In the genomic region with DNA sequence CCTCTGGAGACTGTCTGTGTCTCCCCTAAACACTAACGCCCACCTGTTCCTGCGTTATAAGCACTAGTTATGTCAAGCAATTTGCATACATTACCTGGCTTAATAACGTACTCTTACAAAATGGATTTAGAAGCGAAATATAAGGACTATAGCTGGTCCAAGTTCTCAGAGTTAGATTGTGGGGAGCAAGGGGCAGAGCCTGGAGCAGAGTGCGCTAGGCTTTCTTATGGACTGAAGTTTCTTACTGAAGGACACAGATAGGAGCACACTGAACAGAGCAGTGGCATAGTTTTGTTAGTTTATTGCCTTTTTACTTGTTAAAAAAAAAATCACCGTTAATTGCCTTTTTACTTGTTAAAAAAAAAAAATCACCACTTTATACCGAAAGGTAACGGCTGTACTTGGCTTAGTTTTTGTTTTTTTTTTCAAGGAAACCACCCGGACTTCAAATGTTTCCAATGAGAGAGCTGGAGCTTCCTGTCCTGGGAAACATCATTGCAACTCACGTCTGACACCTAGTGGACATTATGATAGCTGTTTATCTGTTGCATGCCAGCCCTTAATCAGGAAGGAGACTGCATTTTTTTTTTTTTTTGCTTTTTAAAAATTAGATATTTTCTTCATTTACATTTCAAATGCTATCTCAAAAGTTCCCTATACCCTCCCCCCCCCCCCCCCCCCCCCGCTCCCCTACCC, we compare ENCODE assay signal across 9 mouse cellular contexts. TPM values are rescaled to one million over a fixed set of nuclear protein-coding genes. Genes with fewer than 3 reads are reported as not detected.
DNase-seq lines count a peak whose midpoint lies in the region; ATAC-seq and TF ChIP-seq lines count a peak whose summit lies in the region.
"Had no signal": no experiment of that assay in that cellular context is flagged by ENCODE, and none has a peak within 500 bp of the region (broad histone marks: within the 10 kb centered on the region; RNA-seq: fewer than 3 reads in every experiment).

No protein-coding gene starts in this region.

- TF ChIP-seq CTCF in C2C12 (IDR thresholded peaks at IDR 0.05; ENCODE audit: control insufficient read depth, insufficient read depth, insufficient read length) = peak; percentile 51
- peak; percentile 75; the same call in 1 of the 2 replicates for TF ChIP-seq CTCF in brain, embryonic 14.5 days (IDR thresholded peaks at IDR 0.05; ENCODE audit: borderline replicate concordance, extremely low read depth, insufficient read depth, insufficient read length)

- intact Hi-C loops in heart, postnatal 36 days (cut with DNase I) = loop anchor here (1.0 to 5.0 kb wide), 2 partner anchors 93 to 199 kb away; a partner anchor contains a TSS

- no peak for ATAC-seq in heart, embryonic 11.5 days (replicated peaks; ENCODE audit: insufficient number of reproducible peaks, low FRiP score, low TSS enrichment)
- no peak for ATAC-seq in limb, embryonic 15.5 days (ENCODE audit: insufficient number of reproducible peaks, low FRiP score, low TSS enrichment, low read depth)

- no peak for TF ChIP-seq POLR2A in brain, embryonic 14.5 days (IDR thresholded peaks at IDR 0.05; ENCODE audit: borderline replicate concordance, extremely low read depth, insufficient read depth, insufficient read length, poor library complexity, severe bottlenecking)

- 40% methylated on average over 10 of the region's 11 CpGs for WGBS in heart, embryonic 11.5 days (ENCODE audit: insufficient replicate concordance)
- WGBS in limb, embryonic 15.5 days = 36% methylated on average over 10 of the region's 11 CpGs

- H3K27me3 ChIP-seq in C2C12 (ENCODE audit: control insufficient read depth, insufficient read depth, insufficient read length) = no peaks in the 10 kb centered on the region
- H3K27me3 ChIP-seq in heart, embryonic 11.5 days (ENCODE audit: control insufficient read depth, insufficient read depth, low read length) = no peaks in the 10 kb centered on the region
- no peaks in the 10 kb centered on the region for H3K27me3 ChIP-seq in limb, embryonic 15.5 days
- H3K27me3 ChIP-seq: neural tube, embryonic 13.5 days had no signal

- no peaks in the 10 kb centered on the region for H3K9me3 ChIP-seq in heart, embryonic 11.5 days (replicated peaks; ENCODE audit: control insufficient read depth, low read length)
- H3K9me3 ChIP-seq in limb, embryonic 15.5 days = no peaks in the 10 kb centered on the region
- H3K9me3 ChIP-seq: neural tube, embryonic 13.5 days had no signal

- H3K4me2 ChIP-seq in heart, embryonic 11.5 days = peak overlapping the region; percentile 41
- H3K4me2 ChIP-seq in limb, embryonic 15.5 days = peak overlapping the region; percentile 27
- H3K4me2 ChIP-seq: neural tube, embryonic 13.5 days had no signal

- no peak overlapping the region for H3K27ac ChIP-seq in heart, embryonic 11.5 days (ENCODE audit: low read depth, low read length)
- no peak overlapping the region for H3K27ac ChIP-seq in limb, embryonic 15.5 days
- H3K27ac ChIP-seq: neural tube, embryonic 13.5 days had no signal

- H3K9ac ChIP-seq in heart, embryonic 11.5 days (ENCODE audit: low read depth, low read length) = no peak overlapping the region
- no peak overlapping the region for H3K9ac ChIP-seq in limb, embryonic 15.5 days
- H3K9ac ChIP-seq: neural tube, embryonic 13.5 days had no signal

- no peaks in the 10 kb centered on the region for H3K36me3 ChIP-seq in C2C12 (ENCODE audit: control insufficient read depth, insufficient read depth)
- no peaks in the 10 kb centered on the region for H3K36me3 ChIP-seq in heart, embryonic 11.5 days (ENCODE audit: control insufficient read depth, insufficient read depth, low read length)
- H3K36me3 ChIP-seq in limb, embryonic 15.5 days = peaks cover 3% of the 10 kb centered on the region; the same call in 1 of the 2 replicates

- H3K4me1 ChIP-seq in heart, embryonic 11.5 days (ENCODE audit: control insufficient read depth, insufficient read depth, low read length) = peaks cover 7% of the 10 kb centered on the region; the same call in 1 of the 2 replicates
- H3K4me1 ChIP-seq in limb, embryonic 15.5 days = peaks cover 4% of the 10 kb centered on the region; the same call in 1 of the 2 replicates
- H3K4me1 ChIP-seq: neural tube, embryonic 13.5 days had no signal

- H3K79me3 ChIP-seq in C2C12 (ENCODE audit: low read depth) = no peaks in the 10 kb centered on the region

- H3ac ChIP-seq in C2C12 (ENCODE audit: control insufficient read depth, insufficient read length, low read depth) = no peak overlapping the region

- no peaks in the 10 kb centered on the region for H3K79me2 ChIP-seq in C2C12 (ENCODE audit: control insufficient read depth, insufficient read depth)

- no peak overlapping the region for H3K4me3 ChIP-seq in C2C12 (ENCODE audit: insufficient read depth, poor library complexity, severe bottlenecking)
- no peak overlapping the region for H3K4me3 ChIP-seq in heart, embryonic 11.5 days (ENCODE audit: low read depth, low read length)
- H3K4me3 ChIP-seq in limb, embryonic 15.5 days = no peak overlapping the region
- H3K4me3 ChIP-seq: neural tube, embryonic 13.5 days had no signal

- peak; percentile 48 to 73 for DNase-seq in heart, adult 18-20 months
- no peak for DNase-seq in heart, postnatal 36 days
- DNase-seq in brain, embryonic 14.5 days (ENCODE audit: low read depth) = peak; percentile 91
- DNase-seq in retina, embryonic 14.5 days (ENCODE audit: low spot score) = peak; percentile 90
- DNase-seq in gastrocnemius, postnatal 4 days (ENCODE audit: low spot score in 2 of 2) = no peak

TF ChIP-seq in C2C12, 6 proteins besides CTCF, POLR2A, EP300 and RAD21:
- TF ChIP-seq FOSL1 (IDR thresholded peaks at IDR 0.05; ENCODE audit: insufficient read depth, low read length, poor library complexity, severe bottlenecking) = no peak
- TF ChIP-seq CEBPB (IDR thresholded peaks at IDR 0.05; ENCODE audit: low read depth) = no peak
- no peak for TF ChIP-seq MYOG (IDR thresholded peaks at IDR 0.05; ENCODE audit: control insufficient read depth, extremely low read depth, insufficient read length)
- no peak for TF ChIP-seq MYOD1 (IDR thresholded peaks at IDR 0.05; ENCODE audit: control insufficient read depth, insufficient read length, low read depth)
- TF ChIP-seq MAX (IDR thresholded peaks at IDR 0.05) = no peak
- TF ChIP-seq USF1 (IDR thresholded peaks at IDR 0.05; ENCODE audit: low read depth) = no peak

RNA-seq across cellular contexts. Expression of a gene that starts 17.5 kb away (rescaled TPM):
- 100 to 1,000 TPM; 108 to 118 TPM for total RNA-seq in heart, adult 18-20 months (2021)
- total RNA-seq in heart, postnatal 36 days (2021) = 100 to 1,000 TPM; 106 to 112 TPM
- polyA plus RNA-seq in C2C12 (2012; fragmentation: generic; extraction: Trizol) = 23.2 TPM
- 2.3 and 3.4 TPM in 2 replicates for polyA plus RNA-seq in brain, embryonic 14.5 days (2012; rRNA removed)
- 1.1 and 1.3 TPM in 2 replicates for polyA plus RNA-seq in heart, embryonic 11.5 days (2014; fragmentation: Nextera tagmentation; extraction: Ambion mirVana)
- polyA plus RNA-seq in limb, embryonic 15.5 days (2015; fragmentation: Nextera tagmentation; extraction: Ambion mirVana) = 7.3 and 27.7 TPM in 2 replicates
- 100 to 1,000 TPM; 201 to 210 TPM for total RNA-seq in gastrocnemius, postnatal 4 days (2021)

Comparison
In these comparisons a context has a peak if more than half of its experiments do, and no peak if none do; other contexts are left out.
1. DNase-seq: peak in heart, adult 18-20 months (2 of 2), brain, embryonic 14.5 days (single experiment) and retina, embryonic 14.5 days (single experiment); none in heart, postnatal 36 days (0 of 2) and gastrocnemius, postnatal 4 days (0 of 2).